Mouse (Mus musculus) cerebellum, adult 2 months (tissue): ENCODE results near the gene Cd6.

ENCODE experiments used
- CTCF ChIP-seq: fragments of 200-500 bp; IDR thresholded peaks from 2 replicates; pipeline ENCODE4 v1.5.1; 2011; ENCODE audit warnings: low read depth, mild to moderate bottlenecking, control low read depth, low read length, moderate library complexity, borderline replicate concordance; ENCODE audit not compliant: insufficient read depth
- POLR2A ChIP-seq: fragments of 200-500 bp; IDR thresholded peaks from 2 replicates; pipeline ENCODE4 v1.6.1; 2011; ENCODE audit warnings: low read length, control low read depth, borderline replicate concordance; ENCODE audit not compliant: insufficient read depth

- TF ChIP-seq POLR2A: no peak
- peak; percentile 35; the same call in 1 of the 2 replicates for TF ChIP-seq CTCF
These were observed 30.2 kb upstream of the Cd6 start for GRCm38 (mm10) chr19:10860072-10860497.
